Mouse (Mus musculus) heart, embryonic 11.5 days (tissue): ENCODE data around the gene Nhej1. TPM values are rescaled to one million over a fixed set of nuclear protein-coding genes. Genes with fewer than 3 reads are reported as not detected.

Experiments used
- ATAC-seq: fragments of 200-750 bp; cut with Nextera tagmentation; replicated peaks from 2 replicates; pipeline ENCODE4 v1.8.0; 2017; ENCODE audit warnings: moderate library complexity; ENCODE audit not compliant: insufficient number of reproducible peaks, low FRiP score, low TSS enrichment
- H3K27ac ChIP-seq: fragments of 300-500 bp; sonication (generic); 2 replicates; pipeline ENCODE4 v1.5.1; 2014; ENCODE audit warnings: mild to moderate bottlenecking, low read depth, low read length
- H3K27me3 ChIP-seq: fragments of 300-500 bp; sonication (generic); 2 replicates; pipeline ENCODE4 v1.6.1; 2014; ENCODE audit warnings: mild to moderate bottlenecking, low read length, mixed read lengths; ENCODE audit not compliant: control insufficient read depth, insufficient read depth
- H3K36me3 ChIP-seq: fragments of 300-500 bp; sonication (generic); 2 replicates; pipeline ENCODE4 v1.6.1; 2014; ENCODE audit warnings: mild to moderate bottlenecking, low read length, moderate library complexity, mixed read lengths; ENCODE audit not compliant: control insufficient read depth, insufficient read depth
- H3K4me1 ChIP-seq: fragments of 300-500 bp; sonication (generic); 2 replicates; pipeline ENCODE4 v1.6.1; 2014; ENCODE audit warnings: low read length; ENCODE audit not compliant: control insufficient read depth, insufficient read depth
- H3K4me2 ChIP-seq: fragments of 300-500 bp; sonication (generic); 2 replicates; pipeline ENCODE4 v1.6.1; 2014; ENCODE audit warnings: mild to moderate bottlenecking, moderate library complexity
- H3K4me3 ChIP-seq: fragments of 300-500 bp; sonication (generic); 2 replicates; pipeline ENCODE4 v1.5.1; 2014; ENCODE audit warnings: low read depth, low read length
- H3K9ac ChIP-seq: fragments of 300-500 bp; sonication (generic); 2 replicates; pipeline ENCODE4 v1.6.1; 2014; ENCODE audit warnings: mild to moderate bottlenecking, low read depth, low read length, moderate library complexity
- H3K9me3 ChIP-seq: fragments of 300-500 bp; sonication (generic); replicated peaks from 2 replicates; pipeline ENCODE4 v1.6.1; 2016; ENCODE audit warnings: low read length; ENCODE audit not compliant: control insufficient read depth
- WGBS: fragments of 180-500 bp; shearing (Covaris S2); extraction: QIAGEN DNeasy Blood & Tissue Kit; methylation state at CpG from one replicate; pipeline ENCODE4 v1.1.7; 2014; ENCODE audit not compliant: insufficient replicate concordance; 5-methylcytosine and 5-hydroxymethylcytosine counted together
- polyA plus RNA-seq: library from polyadenylated mRNA; unstranded; fragments of >200 nt; fragmentation: Nextera tagmentation; extraction: Ambion mirVana; gene quantifications from 2 replicates; pipeline ENCODE4 v1.2.1, GENCODE M21; 2014

The Nhej1 gene
- polyA plus RNA-seq, 1 experiment from 2014 or later, result 7.6 TPM

GRCm38 (mm10) chr1:75136730-75137129, 11.7 kb upstream of the Nhej1 start:
- Histone ChIP-seq H3K9me3 (no peaks in the 10 kb centered on the region), H3K4me3 (no peak overlapping the region), H3K4me2 (no peak overlapping the region), H3K36me3 (peaks cover 17% of the 10 kb centered on the region; the same call in 1 of the 2 replicates), H3K27me3 (no peaks in the 10 kb centered on the region), H3K4me1 (peaks cover 6% of the 10 kb centered on the region; the same call in 1 of the 2 replicates), H3K27ac (peak overlapping the region; percentile 22), H3K9ac (no peak overlapping the region)
- 25% methylated on average over 3 of the region's 3 CpGs for WGBS
- ATAC-seq, result peak; percentile 72; the same call in 1 of the 2 replicates

GRCm38 (mm10) chr1:75136293-75136692, 11.3 kb upstream of the Nhej1 start:
- peaks cover 6% of the 10 kb centered on the region; the same call in 1 of the 2 replicates for H3K4me1 ChIP-seq
- H3K9ac ChIP-seq, result no peak overlapping the region
- peak overlapping the region; percentile 22 for H3K27ac ChIP-seq
- H3K4me2 ChIP-seq, result no peak overlapping the region; the same call in 1 of the 2 replicates
- 56% methylated on average over 6 of the region's 6 CpGs for WGBS
- H3K4me3 ChIP-seq, result no peak overlapping the region
- ATAC-seq, result no peak
- H3K9me3 ChIP-seq, result no peaks in the 10 kb centered on the region
- H3K27me3 ChIP-seq, result no peaks in the 10 kb centered on the region
- peaks cover 17% of the 10 kb centered on the region; the same call in 1 of the 2 replicates for H3K36me3 ChIP-seq

DNA sequence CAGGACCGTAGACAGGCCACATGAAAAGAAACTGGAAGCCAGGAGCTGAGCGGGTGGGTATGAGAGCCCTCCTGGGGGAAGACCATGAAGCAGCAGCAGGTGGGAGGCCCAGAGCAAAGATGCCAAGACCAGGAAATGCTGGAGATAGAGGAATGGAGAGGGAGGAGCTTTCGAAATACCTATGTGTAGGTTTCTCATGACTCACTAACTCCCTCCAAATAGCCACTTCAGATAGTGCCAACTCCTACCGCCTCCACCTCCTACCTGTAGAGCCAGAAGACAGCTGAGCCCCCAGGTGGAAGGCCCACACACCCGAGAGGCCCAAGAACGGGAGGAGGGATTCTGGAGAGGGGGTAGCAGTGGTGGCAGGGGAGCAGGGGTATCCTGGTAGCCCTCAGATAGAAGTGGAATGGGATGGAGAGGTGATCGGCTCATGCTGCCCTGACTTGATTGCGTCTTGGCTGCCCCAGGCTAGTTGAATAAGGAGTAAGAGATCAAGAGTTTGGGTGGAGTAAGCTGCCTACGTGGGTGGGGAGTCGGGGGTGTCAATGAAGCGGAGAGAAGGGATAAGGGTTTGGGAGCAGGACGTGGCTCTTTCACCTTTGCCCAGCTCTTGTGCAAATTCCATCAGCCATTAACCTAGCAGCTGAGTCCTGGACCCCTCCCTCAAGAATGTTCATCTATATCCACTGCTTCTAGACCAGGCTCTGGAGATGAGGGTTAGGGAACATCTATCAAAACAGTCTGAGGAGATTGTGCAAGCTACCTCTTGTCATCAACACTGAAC, 8.6 kb upstream of the Nhej1 start, which contains the start of gene Slc23a3:
Slc23a3 (minus strand) TSS at position 470 of the 787 bp plus-strand sequence.
- no peak within 1 kb of the TSS for H3K9ac ChIP-seq
- H3K9me3 ChIP-seq, result no peaks in the 10 kb centered on the region
- no peak within 1 kb of the TSS for H3K27ac ChIP-seq
- WGBS, result 61% methylated on average over 12 of the region's 12 CpGs
- H3K27me3 ChIP-seq, result peaks cover 3% of the 10 kb centered on the region; the same call in 1 of the 2 replicates
- H3K4me1 ChIP-seq, result no peaks in the 10 kb centered on the region
- ATAC-seq, result no peak
- no peak within 1 kb of the TSS for H3K4me3 ChIP-seq
- H3K4me2 ChIP-seq, result no peak within 1 kb of the TSS
- H3K36me3 ChIP-seq, result peaks cover 10% of the 10 kb centered on the region; the same call in 1 of the 2 replicates

- Histone ChIP-seq H3K4me3 (no peak overlapping the region), H3K36me3 (no peaks in the 10 kb centered on the region), H3K4me1 (peaks cover 6% of the 10 kb centered on the region; the same call in 1 of the 2 replicates), H3K27me3 (peaks cover 3% of the 10 kb centered on the region; the same call in 1 of the 2 replicates), H3K9me3 (no peaks in the 10 kb centered on the region), H3K9ac (no peak overlapping the region), H3K4me2 (no peak overlapping the region), H3K27ac (no peak overlapping the region)
- 80% methylated on average over 3 of the region's 3 CpGs for WGBS
- ATAC-seq, result no peak
These were observed 3.6 kb upstream of the Nhej1 start for GRCm38 (mm10) chr1:75128641-75129040.

DNA sequence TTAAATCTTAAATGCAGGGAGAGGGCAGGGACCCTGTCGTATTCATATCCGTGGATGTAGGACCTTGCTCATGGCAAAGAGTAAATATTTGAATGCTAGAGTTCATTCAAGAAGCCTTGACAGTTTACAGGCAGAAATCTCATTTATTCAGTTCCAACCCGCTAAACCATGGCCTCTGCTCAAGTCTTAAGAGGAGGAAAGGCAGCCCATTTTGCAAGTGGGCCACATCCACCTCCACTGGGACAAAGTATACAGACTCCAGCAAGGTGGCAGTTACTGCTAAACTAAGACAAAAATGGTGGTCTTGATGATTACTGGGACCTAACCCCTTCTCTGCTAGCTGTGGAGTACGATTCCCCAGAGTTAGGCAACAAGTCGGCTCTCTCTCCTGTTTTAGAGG, 418 bp upstream of the Nhej1 start:
- H3K27ac ChIP-seq, result peak overlapping the region; percentile 96
- no peak for ATAC-seq

GRCm38 (mm10) chr1:75122211-75122610, 2.8 kb downstream of the Nhej1 start:
- Histone ChIP-seq H3K4me1 (peaks cover 6% of the 10 kb centered on the region; the same call in 1 of the 2 replicates), H3K9me3 (no peaks in the 10 kb centered on the region), H3K4me3 (no peak overlapping the region), H3K27ac (no peak overlapping the region), H3K4me2 (no peak overlapping the region), H3K36me3 (no peaks in the 10 kb centered on the region), H3K27me3 (no peaks in the 10 kb centered on the region), H3K9ac (no peak overlapping the region)
- ATAC-seq, result no peak
- 75% methylated on average over 3 of the region's 3 CpGs for WGBS

More for the DNA sequence above, 418 bp upstream of the Nhej1 start:
- Histone ChIP-seq H3K9me3 (no peaks in the 10 kb centered on the region), H3K9ac (peak overlapping the region; percentile 80; the same call in 1 of the 2 replicates), H3K4me1 (peaks cover 6% of the 10 kb centered on the region; the same call in 1 of the 2 replicates), H3K36me3 (no peaks in the 10 kb centered on the region), H3K4me3 (peak overlapping the region; percentile 70), H3K27me3 (peaks cover 3% of the 10 kb centered on the region; the same call in 1 of the 2 replicates), H3K4me2 (peak overlapping the region; percentile 63)
- 36% methylated on average over 5 of the region's 5 CpGs for WGBS

GRCm38 (mm10) chr1:75052091-75052490, 72.9 kb downstream of the Nhej1 start:
- WGBS, result 28% methylated on average over 4 of the region's 4 CpGs
- Histone ChIP-seq H3K4me1 (no peaks in the 10 kb centered on the region), H3K4me2 (no peak overlapping the region), H3K27ac (no peak overlapping the region), H3K9ac (no peak overlapping the region), H3K9me3 (no peaks in the 10 kb centered on the region), H3K4me3 (no peak overlapping the region), H3K27me3 (no peaks in the 10 kb centered on the region), H3K36me3 (no peaks in the 10 kb centered on the region)
- no peak for ATAC-seq

DNA sequence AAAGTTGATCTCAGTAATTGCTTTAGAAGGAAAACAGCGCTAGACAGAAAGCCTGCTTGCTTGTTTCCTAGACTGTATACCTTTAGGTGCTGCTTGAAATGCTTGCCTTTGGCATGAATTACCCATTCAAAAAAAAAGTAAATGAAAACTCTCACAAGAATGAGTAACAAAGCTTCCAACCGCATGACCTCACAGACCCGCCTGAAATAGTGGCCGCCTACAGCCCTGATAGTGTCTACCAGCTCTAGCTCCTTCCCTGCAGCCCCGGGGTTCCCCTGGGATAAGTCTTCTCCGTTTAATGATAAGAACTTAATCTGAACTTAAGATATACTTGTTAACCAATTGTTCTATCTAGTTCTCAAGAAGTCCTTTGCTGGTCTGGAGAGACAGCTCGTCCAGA, 73.6 kb downstream of the Nhej1 start:
- Histone ChIP-seq H3K4me1 (no peaks in the 10 kb centered on the region), H3K4me2 (no peak overlapping the region), H3K36me3 (no peaks in the 10 kb centered on the region), H3K27ac (no peak overlapping the region), H3K9me3 (no peaks in the 10 kb centered on the region), H3K27me3 (no peaks in the 10 kb centered on the region), H3K9ac (no peak overlapping the region), H3K4me3 (no peak overlapping the region)
- no peak for ATAC-seq
- 43% methylated on average over 7 of the region's 7 CpGs for WGBS
